Mouse (Mus musculus): ENCODE data around the gene Dchs1.

Dchs1 gene

GRCm38 (mm10) chr7:105703184-105703583, 84.3 kb downstream of the Dchs1 start:
- no peak for DNase-seq (ENCODE audit: low spot score in 2 of 2)

Data from heart, adult 9 months (tissue).